Mouse (Mus musculus): ENCODE data around the gene Rplp0.

Rplp0 gene

DNA sequence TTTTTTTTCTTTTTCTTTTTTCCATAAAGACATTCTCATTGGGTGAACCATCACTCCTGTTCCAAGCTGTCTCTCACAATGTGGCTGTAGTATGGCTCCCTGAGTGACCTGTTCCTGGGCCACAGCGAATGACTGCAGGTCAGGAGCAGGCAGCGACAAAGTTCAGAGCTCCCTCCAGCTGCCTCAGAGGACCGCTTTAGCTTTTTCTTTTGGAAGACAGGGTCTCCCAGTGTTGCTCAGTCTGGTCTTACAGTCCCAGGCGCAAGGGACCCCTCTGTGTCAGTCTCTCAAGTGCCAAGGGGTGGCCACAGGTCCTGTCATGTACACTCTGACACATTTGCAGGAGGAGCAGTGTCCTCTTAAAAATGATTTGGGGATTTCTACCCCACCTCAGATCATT, 36.7 kb upstream of the Rplp0 start:
- no peak for DNase-seq (ENCODE audit: low read depth, low spot score)
- no peaks in the 10 kb centered on the region for H3K36me3 ChIP-seq (ENCODE audit: control insufficient read depth, insufficient read depth, low read length, poor library complexity, severe bottlenecking)
- H3K27me3 ChIP-seq (ENCODE audit: control insufficient read depth, insufficient read depth, low read length, poor library complexity, severe bottlenecking) = no peaks in the 10 kb centered on the region

DNA sequence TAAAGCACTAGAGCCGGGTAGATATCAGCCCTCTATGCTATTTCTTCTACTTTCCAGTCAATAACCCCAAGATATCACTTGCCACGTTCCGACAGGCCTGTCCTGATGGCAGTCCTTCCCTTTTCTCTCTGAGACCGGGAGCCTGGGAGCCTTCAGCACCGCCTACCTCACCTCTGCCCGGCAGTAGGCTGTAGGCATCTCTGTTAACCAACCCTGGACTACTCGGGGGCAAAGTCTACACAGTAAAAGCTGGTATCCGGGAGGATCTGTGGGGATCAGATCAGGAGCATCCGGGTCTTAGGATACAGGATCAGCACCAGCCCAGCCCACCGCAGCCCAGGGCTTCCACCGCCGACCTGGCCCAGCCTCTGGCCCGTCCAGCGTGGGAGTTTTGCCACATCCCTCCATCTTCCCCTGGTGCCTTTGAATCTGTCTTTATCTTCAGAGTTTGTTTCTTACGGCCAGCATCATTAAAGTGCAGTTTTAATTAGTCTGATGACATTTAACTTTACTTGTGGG, 36.2 kb upstream of the Rplp0 start:
- Histone ChIP-seq H3K36me3 (ENCODE audit: control insufficient read depth, insufficient read depth, low read length, poor library complexity, severe bottlenecking) (no peaks in the 10 kb centered on the region), H3K27me3 (ENCODE audit: control insufficient read depth, insufficient read depth, low read length, poor library complexity, severe bottlenecking) (no peaks in the 10 kb centered on the region)
- no peak for DNase-seq (ENCODE audit: low read depth, low spot score)

- Histone ChIP-seq H3K36me3 (ENCODE audit: control insufficient read depth, insufficient read depth, low read length, poor library complexity, severe bottlenecking) (no peaks in the 10 kb centered on the region), H3K27me3 (ENCODE audit: control insufficient read depth, insufficient read depth, low read length, poor library complexity, severe bottlenecking) (no peaks in the 10 kb centered on the region)
- no peak for DNase-seq (ENCODE audit: low read depth, low spot score)
Observed at GRCm38 (mm10) chr5:115523971-115524370, 35.3 kb upstream of the Rplp0 start.

DNA sequence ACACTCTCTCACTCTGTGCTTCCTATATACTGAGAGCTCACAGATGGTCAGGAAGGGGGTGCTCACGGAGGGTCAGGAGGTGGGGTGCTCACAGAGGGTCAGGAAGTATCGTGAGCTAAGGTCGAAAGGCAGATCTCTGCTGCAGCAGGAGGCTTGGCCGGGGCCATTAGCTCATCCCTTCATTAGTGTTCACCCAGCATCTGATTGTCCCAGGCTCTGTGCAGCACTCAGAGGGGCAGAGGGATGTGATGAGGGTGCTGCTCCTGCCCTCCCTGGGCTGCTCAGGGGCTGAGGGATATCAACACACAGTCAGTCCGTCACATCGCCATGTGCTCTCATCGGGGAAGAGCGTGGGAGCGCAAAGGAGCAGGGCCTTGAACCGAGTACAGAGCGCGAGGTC, 34.8 kb upstream of the Rplp0 start:
- no peaks in the 10 kb centered on the region for H3K27me3 ChIP-seq (ENCODE audit: control insufficient read depth, insufficient read depth, low read length, poor library complexity, severe bottlenecking)
- no peak for DNase-seq (ENCODE audit: low read depth, low spot score)
- H3K36me3 ChIP-seq (ENCODE audit: control insufficient read depth, insufficient read depth, low read length, poor library complexity, severe bottlenecking) = no peaks in the 10 kb centered on the region

DNA sequence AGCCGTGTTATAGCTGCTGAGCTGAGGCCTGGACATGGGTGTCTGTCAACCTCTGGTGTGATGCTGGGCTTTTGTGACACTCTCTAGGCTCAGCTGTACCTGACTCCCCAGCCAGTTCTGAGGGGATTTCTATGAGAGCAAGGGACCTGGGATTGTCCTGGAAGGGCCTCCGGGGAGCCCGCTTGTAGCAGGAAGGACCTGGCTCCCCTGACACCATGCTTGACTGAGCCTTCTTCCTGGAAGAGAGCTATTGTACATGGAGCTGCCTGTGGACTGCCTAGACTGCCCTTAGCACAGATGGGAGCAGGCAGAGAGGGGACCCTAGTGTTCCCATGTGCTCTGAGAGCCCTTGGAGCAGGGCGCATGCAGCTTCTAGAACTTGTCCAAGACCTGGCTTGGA, 33.9 kb upstream of the Rplp0 start:
- no peak for DNase-seq (ENCODE audit: low read depth, low spot score)
- H3K36me3 ChIP-seq (ENCODE audit: control insufficient read depth, insufficient read depth, low read length, poor library complexity, severe bottlenecking) = no peaks in the 10 kb centered on the region
- H3K27me3 ChIP-seq (ENCODE audit: control insufficient read depth, insufficient read depth, low read length, poor library complexity, severe bottlenecking) = no peaks in the 10 kb centered on the region

DNA sequence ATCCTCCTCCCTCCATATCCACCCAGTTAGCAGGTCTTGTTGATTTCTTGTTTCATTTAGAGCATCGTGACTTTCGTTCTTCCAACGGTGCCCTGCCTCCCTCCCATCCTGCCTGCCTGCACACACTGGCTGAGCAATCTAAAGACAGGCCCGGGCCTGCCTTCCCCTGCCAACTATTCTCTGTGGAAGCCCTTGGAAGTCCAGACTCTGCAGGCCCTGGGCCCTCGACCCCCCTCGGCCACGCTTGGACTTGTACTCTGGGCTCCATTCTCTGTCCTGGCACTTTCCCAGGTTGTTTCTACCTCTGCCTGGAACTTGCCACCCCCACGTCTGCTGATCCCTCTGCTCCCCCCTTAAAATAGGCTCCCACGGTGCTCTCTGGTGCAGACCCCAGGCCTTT, 33.3 kb upstream of the Rplp0 start:
- Histone ChIP-seq H3K36me3 (ENCODE audit: control insufficient read depth, insufficient read depth, low read length, poor library complexity, severe bottlenecking) (no peaks in the 10 kb centered on the region), H3K27me3 (ENCODE audit: control insufficient read depth, insufficient read depth, low read length, poor library complexity, severe bottlenecking) (no peaks in the 10 kb centered on the region)
- no peak for DNase-seq (ENCODE audit: low read depth, low spot score)

DNA sequence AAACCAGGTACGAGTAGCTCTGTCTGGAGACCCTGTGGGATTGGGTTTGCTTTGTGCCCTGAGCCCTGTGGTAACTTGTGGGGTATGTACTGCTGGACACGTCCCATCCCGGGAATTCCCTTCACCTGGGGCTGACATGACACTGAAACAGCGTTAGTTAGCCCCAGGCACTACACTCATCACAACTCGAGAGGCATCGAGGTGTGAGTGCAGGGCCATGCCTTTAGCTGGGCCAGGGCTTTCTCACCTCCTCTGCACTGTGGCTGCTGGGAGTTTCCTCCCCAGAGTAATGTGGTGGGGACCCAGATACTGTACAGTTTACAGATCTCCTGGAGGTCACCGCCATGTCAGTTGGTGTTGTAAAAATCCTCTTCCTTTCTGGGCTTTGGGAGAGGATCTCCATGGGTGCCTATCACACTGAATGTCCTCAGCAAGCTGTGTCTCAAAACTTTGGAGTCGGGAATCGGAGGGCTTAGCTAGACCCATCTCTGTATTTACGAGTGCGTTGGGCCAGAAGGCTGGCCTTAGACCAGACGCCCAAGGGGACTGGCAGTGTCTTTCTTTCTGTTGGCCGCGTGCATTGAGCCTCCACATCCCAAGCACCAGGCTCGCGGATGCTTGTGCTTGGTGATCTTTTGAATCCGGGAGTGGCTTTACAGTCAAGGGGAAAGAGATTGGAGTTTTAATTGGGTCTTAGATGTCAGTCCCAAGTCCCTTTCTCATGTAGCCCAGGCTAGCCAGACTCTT, 32.6 kb upstream of the Rplp0 start:
- no peak for DNase-seq (ENCODE audit: low read depth, low spot score)
- Histone ChIP-seq H3K36me3 (ENCODE audit: control insufficient read depth, insufficient read depth, low read length, poor library complexity, severe bottlenecking) (no peaks in the 10 kb centered on the region), H3K27me3 (ENCODE audit: control insufficient read depth, insufficient read depth, low read length, poor library complexity, severe bottlenecking) (no peaks in the 10 kb centered on the region)

GRCm38 (mm10) chr5:115528128-115528527, 31.1 kb upstream of the Rplp0 start:
- Histone ChIP-seq H3K27me3 (ENCODE audit: control insufficient read depth, insufficient read depth, low read length, poor library complexity, severe bottlenecking) (no peaks in the 10 kb centered on the region), H3K36me3 (ENCODE audit: control insufficient read depth, insufficient read depth, low read length, poor library complexity, severe bottlenecking) (no peaks in the 10 kb centered on the region)
- no peak for DNase-seq (ENCODE audit: low read depth, low spot score)

DNA sequence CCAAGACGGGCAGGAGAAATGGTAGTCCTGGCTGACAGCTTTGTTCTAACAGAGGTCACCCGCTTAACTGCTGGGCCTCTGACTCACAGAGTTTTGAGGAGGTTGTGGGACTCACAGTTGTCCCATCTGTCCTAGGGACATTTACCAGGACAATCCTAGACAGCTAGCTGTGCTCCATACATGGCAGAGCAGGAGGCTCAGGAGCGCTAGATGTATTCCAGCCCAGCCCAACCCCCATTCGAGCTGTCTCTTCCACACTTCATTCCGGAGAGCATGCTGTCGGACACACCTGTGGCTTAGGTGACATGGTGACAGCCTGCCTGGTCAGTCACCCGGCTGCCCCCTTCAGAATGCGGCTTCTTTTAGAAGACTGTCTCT, 29.9 kb upstream of the Rplp0 start:
- DNase-seq (ENCODE audit: low read depth, low spot score) = no peak
- Histone ChIP-seq H3K27me3 (ENCODE audit: control insufficient read depth, insufficient read depth, low read length, poor library complexity, severe bottlenecking) (no peaks in the 10 kb centered on the region), H3K36me3 (ENCODE audit: control insufficient read depth, insufficient read depth, low read length, poor library complexity, severe bottlenecking) (no peaks in the 10 kb centered on the region)

DNA sequence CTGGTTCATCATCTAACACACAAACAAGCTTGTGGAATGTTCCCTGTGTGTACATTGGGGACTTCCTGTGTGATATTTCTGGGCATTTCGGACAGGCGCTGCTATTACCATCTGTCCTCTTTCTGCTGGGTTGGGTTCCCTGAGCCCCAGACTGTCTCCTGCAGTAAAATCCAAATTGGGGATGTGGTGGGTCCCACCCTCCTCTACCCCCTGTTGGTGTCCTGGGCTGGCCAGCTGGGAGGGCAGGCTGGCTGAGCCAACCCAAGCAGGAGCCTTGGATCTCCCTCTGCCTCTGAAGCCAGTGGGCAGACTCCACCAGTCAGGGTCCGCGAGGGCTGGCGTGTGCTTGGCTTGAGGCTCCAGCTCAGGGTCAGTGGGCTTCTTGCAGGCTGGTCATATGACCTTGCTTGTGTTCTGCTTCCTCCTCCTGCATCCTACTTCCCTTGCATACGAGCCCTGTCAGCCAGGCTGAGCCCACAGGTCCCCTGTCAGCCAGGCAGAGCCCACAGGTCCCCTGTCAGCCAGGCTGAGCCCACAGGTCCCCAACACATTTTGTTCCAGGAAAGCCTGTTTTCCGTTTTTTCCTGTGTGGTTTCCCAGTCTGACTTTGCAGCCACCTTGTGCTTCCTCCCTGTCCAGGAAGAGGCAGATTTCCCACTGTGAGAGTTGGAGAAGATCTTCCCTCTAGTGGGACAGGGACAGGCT, 29.4 kb upstream of the Rplp0 start:
- DNase-seq (ENCODE audit: low read depth, low spot score) = peak; percentile 30
- Histone ChIP-seq H3K27me3 (ENCODE audit: control insufficient read depth, insufficient read depth, low read length, poor library complexity, severe bottlenecking) (no peaks in the 10 kb centered on the region), H3K36me3 (ENCODE audit: control insufficient read depth, insufficient read depth, low read length, poor library complexity, severe bottlenecking) (no peaks in the 10 kb centered on the region)

DNA sequence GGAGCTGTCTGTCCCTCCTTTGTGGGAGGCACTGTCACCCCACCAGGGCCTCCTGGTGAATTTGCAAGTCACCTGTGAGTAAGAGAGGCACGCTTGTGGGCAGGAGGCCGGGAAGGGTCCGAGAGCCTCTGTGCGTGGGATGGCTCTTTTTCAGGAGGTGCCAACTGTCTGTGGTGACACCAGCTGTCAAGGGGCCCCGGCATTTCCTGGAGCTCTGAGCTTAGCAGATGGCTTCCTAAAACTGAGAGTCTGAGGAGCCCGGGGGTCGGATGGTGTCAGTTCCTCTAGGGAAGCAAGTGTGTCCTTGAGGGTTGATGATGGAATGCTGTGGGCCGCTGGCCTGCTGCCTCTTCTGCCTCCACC, 28.8 kb upstream of the Rplp0 start:
- no peak for DNase-seq (ENCODE audit: low read depth, low spot score)
- H3K36me3 ChIP-seq (ENCODE audit: control insufficient read depth, insufficient read depth, low read length, poor library complexity, severe bottlenecking) = no peaks in the 10 kb centered on the region
- no peaks in the 10 kb centered on the region for H3K27me3 ChIP-seq (ENCODE audit: control insufficient read depth, insufficient read depth, low read length, poor library complexity, severe bottlenecking)

DNA sequence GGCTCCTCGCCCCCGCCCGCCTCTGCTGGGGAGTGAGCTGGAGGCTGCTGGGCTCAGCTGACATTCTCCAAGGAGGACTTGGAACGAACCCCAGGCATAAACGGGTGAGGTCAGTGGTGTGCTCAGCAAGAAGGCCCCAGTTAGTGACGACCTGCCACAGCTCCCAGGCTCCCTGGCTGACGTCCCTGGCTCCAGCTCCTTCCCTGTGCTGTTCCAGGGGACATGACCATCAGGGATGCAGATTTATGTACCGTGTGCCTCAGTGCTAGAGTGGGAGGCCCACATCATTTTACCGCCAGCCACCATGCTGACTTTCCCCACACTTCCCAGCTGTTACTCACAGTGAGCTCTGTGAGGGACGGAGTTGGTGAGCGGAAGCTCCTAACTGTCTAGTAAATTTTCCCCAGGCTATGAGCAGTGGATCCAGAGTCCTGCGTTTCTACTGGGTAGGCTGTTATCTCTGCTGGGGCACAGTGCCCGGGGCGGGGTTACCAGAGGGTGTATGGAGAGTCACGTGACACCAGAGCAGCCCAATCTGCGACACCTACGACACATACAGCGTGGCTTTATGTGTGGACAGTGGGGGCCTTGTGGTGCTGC, 27.5 kb upstream of the Rplp0 start:
- Histone ChIP-seq H3K36me3 (ENCODE audit: control insufficient read depth, insufficient read depth, low read length, poor library complexity, severe bottlenecking) (no peaks in the 10 kb centered on the region), H3K27me3 (ENCODE audit: control insufficient read depth, insufficient read depth, low read length, poor library complexity, severe bottlenecking) (no peaks in the 10 kb centered on the region)
- no peak for DNase-seq (ENCODE audit: low read depth, low spot score)

GRCm38 (mm10) chr5:115534290-115534731, 25.0 kb upstream of the Rplp0 start:
- DNase-seq (ENCODE audit: low read depth, low spot score) = no peak
- no peaks in the 10 kb centered on the region for H3K36me3 ChIP-seq (ENCODE audit: control insufficient read depth, insufficient read depth, low read length, poor library complexity, severe bottlenecking)

GRCm38 (mm10) chr5:115534856-115535255, 24.4 kb upstream of the Rplp0 start:
- peak; percentile 23 for DNase-seq (ENCODE audit: low read depth, low spot score)
- H3K36me3 ChIP-seq (ENCODE audit: control insufficient read depth, insufficient read depth, low read length, poor library complexity, severe bottlenecking) = no peaks in the 10 kb centered on the region
- no peaks in the 10 kb centered on the region for H3K27me3 ChIP-seq (ENCODE audit: control insufficient read depth, insufficient read depth, low read length, poor library complexity, severe bottlenecking)

More at GRCm38 (mm10) chr5:115534290-115534731, 25.0 kb upstream of the Rplp0 start:
- no peaks in the 10 kb centered on the region for H3K27me3 ChIP-seq (ENCODE audit: control insufficient read depth, insufficient read depth, low read length, poor library complexity, severe bottlenecking)

GRCm38 (mm10) chr5:115535635-115536034, 23.6 kb upstream of the Rplp0 start:
- no peaks in the 10 kb centered on the region for H3K36me3 ChIP-seq (ENCODE audit: control insufficient read depth, insufficient read depth, low read length, poor library complexity, severe bottlenecking)
- H3K27me3 ChIP-seq (ENCODE audit: control insufficient read depth, insufficient read depth, low read length, poor library complexity, severe bottlenecking) = no peaks in the 10 kb centered on the region
- peak; percentile 59 for DNase-seq (ENCODE audit: low read depth, low spot score)
